In the genomic region with DNA sequence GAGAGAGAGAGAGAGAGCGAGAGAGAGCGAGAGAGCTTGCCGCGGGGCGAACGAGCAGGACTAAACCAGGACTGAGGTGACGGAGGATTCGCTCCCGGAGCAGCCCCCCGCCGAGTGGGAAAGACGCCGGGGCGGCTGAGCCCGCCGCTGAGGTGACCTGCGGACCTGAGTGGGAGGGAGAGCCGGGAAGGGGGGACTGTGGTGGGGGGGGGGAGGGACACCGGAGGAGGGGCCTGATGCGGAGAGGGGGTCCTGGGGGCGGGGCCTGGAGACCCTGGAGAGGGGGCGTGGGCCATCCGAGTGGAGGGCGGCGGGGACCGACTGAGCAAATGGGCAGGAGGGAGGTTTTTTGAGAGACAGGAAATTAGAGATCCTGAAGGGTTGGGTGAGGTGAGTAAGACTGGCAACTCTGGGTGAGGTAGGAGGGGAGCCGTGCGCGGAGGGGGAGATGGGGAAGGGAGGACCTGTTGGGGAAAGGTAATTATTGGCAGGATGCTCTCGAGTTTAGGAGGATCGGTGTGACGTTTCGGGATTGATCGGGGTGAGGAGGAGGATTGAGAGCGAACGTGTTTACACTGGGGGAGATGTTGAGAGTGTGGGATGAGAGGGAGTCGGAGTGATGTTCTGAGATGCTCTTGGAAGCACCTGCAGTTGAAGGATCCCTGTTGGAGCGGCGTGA, we compare ENCODE assay signal across 8 mouse cellular contexts. TPM values are rescaled to one million over a fixed set of nuclear protein-coding genes. Genes with fewer than 3 reads are reported as not detected.
DNase-seq lines count a peak whose midpoint lies in the region; ATAC-seq and TF ChIP-seq lines count a peak whose summit lies in the region.

No protein-coding gene starts in this region.

- H3K4me1 ChIP-seq in forebrain, embryonic 12.5 days, result peaks cover 19% of the 10 kb centered on the region
- H3K4me1 ChIP-seq in intestine, postnatal 0 days (replicated peaks; ENCODE audit: control insufficient read depth, insufficient read depth, low read length), result no peaks in the 10 kb centered on the region
- peaks cover 27% of the 10 kb centered on the region for H3K4me1 ChIP-seq in liver, embryonic 15.5 days (replicated peaks)
- peaks cover 8% of the 10 kb centered on the region; the same call in 1 of the 2 replicates for H3K4me1 ChIP-seq in neural tube, embryonic 14.5 days (ENCODE audit: control insufficient read depth, insufficient read depth, low read length)

- H3K4me2 ChIP-seq in forebrain, embryonic 12.5 days, result peak overlapping the region; percentile 77
- H3K4me2 ChIP-seq in intestine, postnatal 0 days (replicated peaks; ENCODE audit: low read depth), result peak overlapping the region; percentile 78
- peak overlapping the region; percentile 78 for H3K4me2 ChIP-seq in liver, embryonic 15.5 days
- H3K4me2 ChIP-seq in neural tube, embryonic 14.5 days (ENCODE audit: low read depth, low read length), result peak overlapping the region; percentile 65

- no peak for TF ChIP-seq CTCF in layer of hippocampus, adult 2 months (conservative IDR thresholded peaks at IDR 0.05)
- TF ChIP-seq CTCF in intestine, postnatal 0 days (IDR thresholded peaks at IDR 0.05; ENCODE audit: low read depth), result no peak

- peaks cover 19% of the 10 kb centered on the region for H3K36me3 ChIP-seq in forebrain, embryonic 12.5 days (replicated peaks)
- H3K36me3 ChIP-seq in intestine, postnatal 0 days (ENCODE audit: control insufficient read depth, insufficient read depth), result peaks cover 12% of the 10 kb centered on the region
- H3K36me3 ChIP-seq in liver, embryonic 15.5 days (replicated peaks), result peaks cover 26% of the 10 kb centered on the region
- peaks cover 4% of the 10 kb centered on the region; the same call in 1 of the 2 replicates for H3K36me3 ChIP-seq in neural tube, embryonic 14.5 days (ENCODE audit: control insufficient read depth, insufficient read depth, low read length)

- H3K27me3 ChIP-seq in forebrain, embryonic 12.5 days, result peaks cover 2% of the 10 kb centered on the region; the same call in 1 of the 2 replicates
- H3K27me3 ChIP-seq in intestine, postnatal 0 days (replicated peaks; ENCODE audit: control insufficient read depth, insufficient read depth, low read length), result no peaks in the 10 kb centered on the region
- H3K27me3 ChIP-seq in liver, embryonic 15.5 days, result 0 out of 2 replicates have a peak, but pooled peaks cover 4% of the 10 kb centered on the region
- H3K27me3 ChIP-seq in neural tube, embryonic 14.5 days (ENCODE audit: control insufficient read depth, insufficient read depth, low read length), result no peaks in the 10 kb centered on the region

- ATAC-seq in forebrain, embryonic 12.5 days (ENCODE audit: low FRiP score), result peak; percentile 79
- ATAC-seq in intestine, postnatal 0 days, result peak; percentile 60
- peak; percentile 55 for ATAC-seq in liver, embryonic 15.5 days (ENCODE audit: insufficient read depth)
- ATAC-seq in neural tube, embryonic 14.5 days (ENCODE audit: low read depth), result peak; percentile 73
- ATAC-seq in cerebellum, adult (ENCODE audit: insufficient number of reproducible peaks, low FRiP score, low TSS enrichment), result no peak

- DNase-seq in layer of hippocampus, adult 2 months (ENCODE audit: low spot score in 2 of 2), result no peak
- no peak for DNase-seq in layer of hippocampus, adult 9-10 months (ENCODE audit: low spot score)
- DNase-seq in WW6 (ENCODE audit: low read depth, low spot score), result peak; percentile 58

- H3K4me3 ChIP-seq in layer of hippocampus, adult 2 months, result peak overlapping the region; percentile 76
- peak overlapping the region; percentile 64 for H3K4me3 ChIP-seq in forebrain, embryonic 12.5 days (replicated peaks)
- H3K4me3 ChIP-seq in intestine, postnatal 0 days (ENCODE audit: low read depth, low read length), result peak overlapping the region; percentile 80
- H3K4me3 ChIP-seq in liver, embryonic 15.5 days (replicated peaks), result peak overlapping the region; percentile 87
- peak overlapping the region; percentile 56 for H3K4me3 ChIP-seq in neural tube, embryonic 14.5 days (ENCODE audit: low read depth, low read length)

- WGBS in forebrain, embryonic 12.5 days, result 0% methylated on average over 38 of the region's 39 CpGs
- WGBS in intestine, postnatal 0 days, result under 1% methylated on average over 37 of the region's 39 CpGs
- WGBS in liver, embryonic 15.5 days (ENCODE audit: insufficient replicate concordance), result under 1% methylated on average over 39 of the region's 39 CpGs
- WGBS in neural tube, embryonic 14.5 days, result 0% methylated on average over 31 of the region's 39 CpGs

- H3K27ac ChIP-seq in layer of hippocampus, adult 2 months, result peak overlapping the region; percentile 96
- peak overlapping the region; percentile 94 for H3K27ac ChIP-seq in forebrain, embryonic 12.5 days
- H3K27ac ChIP-seq in intestine, postnatal 0 days (ENCODE audit: low read depth, low read length), result peak overlapping the region; percentile 85
- peak overlapping the region; percentile 78 for H3K27ac ChIP-seq in liver, embryonic 15.5 days (replicated peaks)
- peak overlapping the region; percentile 90 for H3K27ac ChIP-seq in neural tube, embryonic 14.5 days (ENCODE audit: low read depth, low read length)

- no peaks in the 10 kb centered on the region for H3K9me3 ChIP-seq in forebrain, embryonic 12.5 days
- no peaks in the 10 kb centered on the region for H3K9me3 ChIP-seq in intestine, postnatal 0 days (ENCODE audit: control insufficient read depth)
- H3K9me3 ChIP-seq in liver, embryonic 15.5 days (replicated peaks), result no peaks in the 10 kb centered on the region
- no peaks in the 10 kb centered on the region for H3K9me3 ChIP-seq in neural tube, embryonic 14.5 days (ENCODE audit: control insufficient read depth, low read length)

- peak overlapping the region; percentile 74 for H3K9ac ChIP-seq in forebrain, embryonic 12.5 days
- peak overlapping the region; percentile 91 for H3K9ac ChIP-seq in intestine, postnatal 0 days (ENCODE audit: low read depth, low read length)
- peak overlapping the region; percentile 87 for H3K9ac ChIP-seq in liver, embryonic 15.5 days
- peak overlapping the region; percentile 74 for H3K9ac ChIP-seq in neural tube, embryonic 14.5 days (replicated peaks; ENCODE audit: low read depth, low read length)

RNA-seq across cellular contexts. Expression of gene Wipf2, which starts 0.5 kb away (rescaled TPM):
- 10 to 100 TPM; 68.6 to 70.9 TPM for total RNA-seq in layer of hippocampus, adult 2 months (2021)
- 4.8 and 5.2 TPM in 2 replicates for polyA plus RNA-seq in forebrain, embryonic 12.5 days (2016; fragmentation: Nextera tagmentation; extraction: Ambion mirVana)
- polyA plus RNA-seq in intestine, postnatal 0 days (2015; fragmentation: Nextera tagmentation; extraction: Ambion mirVana), result 3.9 and 5.0 TPM in 2 replicates
- polyA plus RNA-seq in liver, embryonic 15.5 days (2015; fragmentation: Nextera tagmentation; extraction: Ambion mirVana), result 1.2 and 1.3 TPM in 2 replicates
- 5.2 and 5.7 TPM in 2 replicates for polyA plus RNA-seq in neural tube, embryonic 14.5 days (2014; fragmentation: Nextera tagmentation; extraction: Ambion mirVana)

RNA-seq across cellular contexts. Expression of gene Rapgefl1, which starts 27.3 kb away (rescaled TPM):
- total RNA-seq in layer of hippocampus, adult 2 months (2021), result 100 to 1,000 TPM; 213 to 240 TPM
- 1.5 and 1.6 TPM in 2 replicates for polyA plus RNA-seq in forebrain, embryonic 12.5 days (2016; fragmentation: Nextera tagmentation; extraction: Ambion mirVana)
- 0.69 and 0.80 TPM in 2 replicates for polyA plus RNA-seq in intestine, postnatal 0 days (2015; fragmentation: Nextera tagmentation; extraction: Ambion mirVana)
- 0.24 and 0.28 TPM in 2 replicates for polyA plus RNA-seq in liver, embryonic 15.5 days (2015; fragmentation: Nextera tagmentation; extraction: Ambion mirVana)
- 13.9 and 18.6 TPM in 2 replicates for polyA plus RNA-seq in neural tube, embryonic 14.5 days (2014; fragmentation: Nextera tagmentation; extraction: Ambion mirVana)

RNA-seq across cellular contexts. Expression of gene Cdc6, which starts 43.7 kb away (rescaled TPM):
- under 1 TPM; 0.52 to 0.64 TPM for total RNA-seq in layer of hippocampus, adult 2 months (2021)
- polyA plus RNA-seq in forebrain, embryonic 12.5 days (2016; fragmentation: Nextera tagmentation; extraction: Ambion mirVana), result 38.0 and 43.1 TPM in 2 replicates
- polyA plus RNA-seq in intestine, postnatal 0 days (2015; fragmentation: Nextera tagmentation; extraction: Ambion mirVana), result 4.0 and 4.5 TPM in 2 replicates
- polyA plus RNA-seq in liver, embryonic 15.5 days (2015; fragmentation: Nextera tagmentation; extraction: Ambion mirVana), result 54.6 and 58.0 TPM in 2 replicates
- 2.1 and 2.8 TPM in 2 replicates for polyA plus RNA-seq in neural tube, embryonic 14.5 days (2014; fragmentation: Nextera tagmentation; extraction: Ambion mirVana)

RNA-seq across cellular contexts. Expression of gene Casc3, which starts 59.2 kb away (rescaled TPM):
- 10 to 100 TPM; 61.0 to 62.1 TPM for total RNA-seq in layer of hippocampus, adult 2 months (2021)
- polyA plus RNA-seq in forebrain, embryonic 12.5 days (2016; fragmentation: Nextera tagmentation; extraction: Ambion mirVana), result 63.2 and 67.4 TPM in 2 replicates
- polyA plus RNA-seq in intestine, postnatal 0 days (2015; fragmentation: Nextera tagmentation; extraction: Ambion mirVana), result 10.8 and 12.4 TPM in 2 replicates
- polyA plus RNA-seq in liver, embryonic 15.5 days (2015; fragmentation: Nextera tagmentation; extraction: Ambion mirVana), result 14.4 and 16.2 TPM in 2 replicates
- 47.9 and 54.1 TPM in 2 replicates for polyA plus RNA-seq in neural tube, embryonic 14.5 days (2014; fragmentation: Nextera tagmentation; extraction: Ambion mirVana)
